Mouse (Mus musculus) heart, adult 11 months (tissue): ENCODE results near the gene Folr2.

Source experiments
- DNase-seq: peaks from one replicate; pipeline ENCODE4 v3.0.0; 2022

Gene Folr2

GRCm38 (mm10) chr7:101857094-101857493, at the start of gene Folr2:
Folr2 (minus strand) TSS chr7:101857194.
- no peak for DNase-seq

- peak; percentile 91 for DNase-seq
Measured at GRCm38 (mm10) chr7:101906696-101907095, 49.7 kb upstream of the Folr2 start.

DNA sequence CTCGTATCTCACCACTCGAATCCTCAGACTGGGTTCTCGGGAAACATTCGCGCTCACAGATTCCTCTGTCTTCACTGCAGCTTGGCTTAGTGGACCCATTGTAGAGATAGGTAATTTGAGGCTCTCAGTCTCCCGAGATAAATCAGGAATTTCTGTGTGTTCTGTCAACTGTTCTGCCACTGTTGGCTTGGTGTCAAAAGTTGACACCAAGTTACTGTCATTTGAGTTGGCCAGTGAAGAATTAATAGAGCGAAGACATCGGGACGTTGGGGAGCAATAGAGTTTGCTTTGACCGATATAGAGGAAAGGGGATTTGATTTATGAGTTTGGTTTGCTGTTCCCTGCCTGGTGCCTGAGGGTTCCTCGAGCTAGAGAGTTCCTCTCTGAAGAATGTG, 49.3 kb upstream of the Folr2 start, which contains the start of gene Tomt:
Tomt (minus strand) TSS at position 73 of the 395 bp plus-strand sequence.
- DNase-seq: no peak

GRCm38 (mm10) chr7:101905561-101906286, 48.7 kb upstream of the Folr2 start, which contains the start of gene Lamtor1:
Lamtor1 (plus strand) TSS chr7:101905904.
- DNase-seq: peak; percentile 100

- DNase-seq: no peak
Measured at GRCm38 (mm10) chr7:101902846-101903245, 45.9 kb upstream of the Folr2 start.

GRCm38 (mm10) chr7:101901969-101902368, 45.0 kb upstream of the Folr2 start:
- DNase-seq: peak; percentile 90

DNA sequence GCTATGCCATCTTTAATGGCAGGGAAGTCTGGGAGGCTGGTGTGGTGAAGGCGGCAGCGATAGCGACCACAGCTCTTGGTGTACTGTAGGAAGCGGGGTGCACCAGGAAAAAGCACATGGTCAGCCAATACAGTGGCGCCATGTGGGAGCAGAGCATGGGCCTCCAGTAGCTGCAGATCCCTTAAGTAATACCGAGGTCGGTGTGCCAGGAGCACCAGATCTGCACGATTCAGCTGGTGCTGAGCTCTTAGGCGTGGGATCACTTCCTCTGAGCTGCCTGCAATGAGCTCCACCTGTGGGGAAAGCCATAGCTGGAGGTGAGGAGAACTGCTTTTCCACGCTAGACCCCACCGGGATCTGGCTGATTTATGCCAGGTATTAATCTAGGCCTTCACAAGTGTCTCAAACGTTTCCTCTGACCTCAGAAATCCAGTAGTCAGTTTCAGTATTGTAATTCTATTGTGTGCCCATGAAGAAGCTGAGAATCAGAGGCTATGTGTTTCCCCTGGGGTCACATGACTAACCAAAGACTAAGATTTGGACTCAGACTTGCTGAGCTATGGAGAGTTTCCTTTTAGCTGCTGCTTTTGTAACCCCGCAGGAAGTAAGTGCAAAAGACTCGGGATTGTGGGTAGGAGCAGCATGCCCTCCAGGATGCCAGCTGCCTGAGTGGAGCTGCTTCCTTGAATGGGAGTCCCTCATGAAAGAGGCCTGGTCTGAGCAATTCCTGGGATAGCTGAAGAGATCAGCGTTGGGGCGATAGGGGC, 43.5 kb upstream of the Folr2 start:
- peak; percentile 97 for DNase-seq

- DNase-seq: peak; percentile 100
Measured at GRCm38 (mm10) chr7:101896104-101897066, 39.4 kb upstream of the Folr2 start.

GRCm38 (mm10) chr7:101895695-101896094, 38.7 kb upstream of the Folr2 start:
- DNase-seq: no peak

- DNase-seq: no peak
Measured at GRCm38 (mm10) chr7:101888460-101888859, 31.5 kb upstream of the Folr2 start.

DNA sequence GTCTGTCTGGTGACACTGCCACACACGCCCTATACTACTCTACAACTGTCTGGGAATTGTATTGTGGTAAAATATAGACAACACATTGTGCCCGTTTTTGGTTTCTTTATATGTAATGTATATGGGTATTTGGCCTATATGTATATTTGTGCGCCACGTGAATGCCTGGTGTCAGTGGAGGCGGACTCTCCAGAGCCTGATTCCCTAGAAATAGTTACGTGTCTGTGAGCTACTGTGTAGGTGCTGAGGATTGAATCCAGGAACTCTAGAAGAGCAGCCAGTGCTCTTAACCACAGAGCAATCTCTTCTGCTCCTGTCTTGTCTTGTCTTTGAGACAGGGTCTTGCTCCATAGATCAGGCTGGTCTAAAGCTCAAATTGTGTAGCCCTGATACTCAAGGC, 29.3 kb upstream of the Folr2 start:
- DNase-seq: no peak

- no peak for DNase-seq
Measured at GRCm38 (mm10) chr7:101884160-101884559, 27.2 kb upstream of the Folr2 start.

- DNase-seq: peak; percentile 91
Measured at GRCm38 (mm10) chr7:101882413-101883154, 25.6 kb upstream of the Folr2 start.

DNA sequence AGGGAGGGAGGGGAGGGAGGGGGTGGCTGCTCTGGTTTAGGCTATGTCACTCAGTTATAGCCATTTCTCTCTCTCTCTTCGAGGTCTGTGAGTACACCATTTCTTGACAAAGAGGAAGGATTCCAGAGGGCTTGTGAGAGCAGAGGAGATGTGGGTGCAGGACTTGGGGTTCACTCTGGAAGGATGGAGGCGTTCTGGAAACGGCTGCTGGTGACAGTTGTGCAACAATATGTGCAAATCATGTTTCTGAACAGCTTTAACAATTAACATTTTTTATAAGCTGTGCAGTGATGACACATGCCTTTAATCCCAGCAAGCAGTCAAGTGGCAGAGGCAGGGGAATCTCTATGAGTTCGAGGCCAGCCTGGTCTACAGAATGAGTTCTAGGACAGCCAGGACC, 23.9 kb upstream of the Folr2 start:
- no peak for DNase-seq

- DNase-seq: no peak
Measured at GRCm38 (mm10) chr7:101875978-101876377, 19.0 kb upstream of the Folr2 start.

- no peak for DNase-seq
Measured at GRCm38 (mm10) chr7:101871296-101871695, 14.3 kb upstream of the Folr2 start.

DNA sequence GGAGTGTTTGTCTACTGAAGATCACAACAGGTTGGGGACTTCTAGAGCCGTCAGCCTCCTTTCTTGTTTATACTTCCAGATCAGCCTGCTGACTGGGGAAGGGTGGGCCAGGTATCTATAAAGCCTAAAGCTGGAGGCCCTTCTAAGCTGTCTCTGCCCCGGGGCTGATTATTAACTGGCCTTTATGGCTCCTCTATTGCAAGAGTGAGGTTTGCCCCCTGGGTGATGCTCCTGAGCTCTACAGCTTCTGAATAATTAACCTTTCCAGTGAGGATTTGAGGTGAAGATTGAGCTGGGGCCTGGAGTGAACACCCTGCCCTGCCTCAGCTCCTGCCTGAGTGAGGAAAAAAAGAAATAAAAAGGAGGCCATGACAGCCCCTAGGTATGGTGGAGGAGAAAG, 13.6 kb upstream of the Folr2 start, which contains the start of gene Folr1:
Folr1 (minus strand) TSS at position 160 of the 400 bp plus-strand sequence.
- no peak for DNase-seq

- no peak for DNase-seq
Measured at GRCm38 (mm10) chr7:101869163-101869500, 12.1 kb upstream of the Folr2 start.

DNA sequence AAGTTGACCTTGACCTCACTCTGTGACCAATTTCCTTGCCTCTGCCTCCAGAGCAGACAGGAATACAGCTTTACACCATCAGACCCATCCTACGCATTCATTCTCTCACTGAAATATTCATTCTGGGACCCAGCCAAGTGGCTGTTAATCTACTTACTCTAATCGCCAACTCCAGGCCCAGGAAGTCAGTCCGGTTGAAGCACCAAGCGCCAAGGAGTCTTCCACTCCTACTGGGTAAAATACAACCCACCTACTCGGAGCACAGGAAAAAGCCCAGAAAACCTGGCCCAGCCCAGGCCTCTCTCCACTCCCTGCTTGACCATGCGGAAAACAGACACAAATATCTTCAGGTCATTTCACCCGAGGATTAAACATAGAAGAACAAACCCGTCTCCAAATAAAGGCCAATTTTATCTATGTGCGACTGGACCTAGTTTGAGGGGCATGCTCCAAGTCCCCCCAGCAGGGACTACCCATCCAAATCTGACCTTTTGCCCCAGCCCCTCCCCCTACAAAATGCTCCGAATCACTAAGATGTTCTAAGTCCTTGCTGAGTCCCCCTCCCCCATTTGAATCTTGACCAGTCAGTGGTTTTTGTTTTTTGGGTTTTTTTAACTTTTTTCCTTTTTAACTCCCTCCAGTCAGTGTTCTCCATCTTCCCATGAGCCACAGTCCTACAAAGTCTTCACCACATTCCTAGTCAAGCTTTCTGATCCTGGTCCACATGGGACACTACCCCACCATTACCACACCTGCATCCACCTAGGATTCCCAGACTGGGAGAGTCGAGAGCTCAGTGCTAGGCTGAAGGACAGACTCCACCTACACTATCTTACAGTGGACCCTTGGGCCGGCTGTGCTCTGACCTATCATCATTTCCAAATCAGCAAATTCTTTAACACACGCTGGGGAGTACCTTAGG, 11.5 kb upstream of the Folr2 start:
- DNase-seq: peak; percentile 89

DNA sequence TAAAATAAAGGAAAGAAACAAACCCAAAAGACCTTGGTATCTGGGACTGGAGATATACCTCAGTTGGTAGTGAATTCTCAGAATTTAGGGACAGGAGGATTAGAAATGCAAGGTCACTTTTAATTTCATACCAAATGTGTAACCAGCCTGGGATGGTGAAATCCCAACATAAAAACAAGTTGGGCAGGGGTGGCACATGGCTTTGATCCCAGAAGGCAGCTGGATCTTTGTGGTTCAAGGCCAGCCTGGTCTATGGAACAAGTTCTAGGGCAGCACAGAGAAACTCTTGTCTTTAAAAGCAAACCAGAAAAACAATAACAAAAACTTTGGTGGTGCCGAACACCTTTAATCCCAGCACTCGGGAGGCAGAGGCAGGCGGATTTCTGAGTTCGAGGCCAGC, 10.5 kb upstream of the Folr2 start:
- DNase-seq: no peak
